Mouse (Mus musculus) heart, postnatal 4 days (tissue): ENCODE results near the gene Srsf6. TPM values are rescaled to one million over a fixed set of nuclear protein-coding genes. Genes with fewer than 3 reads are reported as not detected.

Experiments
- DNase-seq: peaks from one replicate; pipeline ENCODE4 v3.0.0; 2021
- total RNA-seq, 2 experiments: library from RNA; stranded (reverse); gene quantifications; 2 replicates each; pipeline ENCODE4 v1.2.3; 2021

Gene Srsf6
- total RNA-seq, 2 experiments from 2014 or later = 175 to 176 TPM

- no peak for DNase-seq
Measured at GRCm38 (mm10) chr2:162932706-162933105, 1.4 kb downstream of the Srsf6 start.

- DNase-seq = no peak
Measured at GRCm38 (mm10) chr2:162934421-162934820, 3.1 kb downstream of the Srsf6 start.

DNA sequence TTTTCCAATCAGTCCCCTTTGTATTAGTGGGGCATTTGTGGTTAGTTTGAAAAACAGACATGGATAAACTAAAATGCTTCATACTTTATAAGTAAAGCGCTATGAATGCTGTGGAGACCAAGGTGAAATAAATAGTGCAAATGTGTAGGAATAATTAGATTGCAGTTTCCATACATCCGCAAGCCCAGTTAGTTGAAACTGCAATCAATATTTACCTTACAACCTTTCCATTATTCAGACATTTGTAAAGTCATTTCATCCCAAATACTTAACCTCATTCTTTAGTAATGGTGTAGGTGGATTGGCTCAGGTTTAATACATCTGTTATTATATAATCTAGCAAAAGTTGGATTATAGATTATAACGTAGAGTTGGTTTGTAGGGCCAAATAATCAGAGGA, 4.4 kb downstream of the Srsf6 start:
- no peak for DNase-seq

DNA sequence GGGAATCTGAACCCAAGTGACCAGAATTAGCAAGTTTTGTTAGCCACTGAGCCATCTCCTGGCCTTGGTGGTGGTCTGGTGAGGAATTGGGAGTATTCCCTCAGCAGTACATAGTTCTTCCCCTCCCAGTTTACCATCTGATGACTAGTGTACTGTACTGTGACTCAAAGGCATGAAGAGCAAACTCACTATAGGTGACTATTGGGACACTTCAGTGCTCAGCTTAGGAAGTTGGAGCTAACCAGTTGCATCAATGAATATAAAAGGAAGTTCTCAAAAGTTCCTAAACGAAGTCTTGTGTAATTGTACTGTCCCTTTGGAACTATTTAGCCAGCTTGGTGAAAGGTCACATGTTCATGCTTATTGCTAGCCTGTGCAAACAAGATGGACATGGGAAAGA, 8.2 kb downstream of the Srsf6 start:
- no peak for DNase-seq

DNA sequence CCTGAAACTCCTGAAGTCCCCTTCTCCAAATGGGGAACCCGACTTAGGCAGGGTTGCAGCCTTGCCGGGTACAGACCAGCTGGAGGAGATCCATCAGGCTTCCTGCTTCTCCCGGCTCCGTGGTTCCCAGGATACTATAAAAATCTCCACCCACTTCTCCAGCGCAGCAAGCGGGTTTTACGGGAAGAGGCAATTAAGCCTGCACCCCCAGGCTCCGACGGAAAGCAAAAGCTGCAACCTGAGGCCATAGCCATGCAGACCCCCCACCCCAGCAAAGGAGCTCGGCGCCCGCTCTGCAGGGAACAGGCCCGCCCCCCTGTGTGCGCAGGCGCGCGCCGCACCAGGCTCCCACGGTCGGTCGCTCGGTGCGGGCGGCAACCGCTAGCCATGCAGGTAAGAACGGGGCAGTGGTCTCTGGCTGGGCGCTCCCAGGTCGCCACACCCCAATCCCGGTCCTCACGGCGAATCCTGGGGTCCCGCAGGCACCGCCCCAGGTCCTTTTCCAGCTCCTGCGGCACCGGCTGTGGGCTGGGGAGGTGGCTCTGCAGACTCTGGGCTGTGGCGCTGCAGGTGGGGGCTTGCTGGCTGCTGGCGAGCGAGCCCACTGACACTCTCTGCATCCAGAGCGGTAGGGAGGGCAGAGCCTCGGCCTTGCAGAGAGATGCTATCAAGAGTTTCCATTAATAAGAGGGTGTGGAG, 12.0 kb downstream of the Srsf6 start, which contains the start of gene L3mbtl1:
L3mbtl1 (plus strand) TSS at position 325 of the 699 bp plus-strand sequence.
- peak; percentile 30 for DNase-seq

- no peak for DNase-seq
Measured at GRCm38 (mm10) chr2:162943931-162944330, 12.6 kb downstream of the Srsf6 start.

DNA sequence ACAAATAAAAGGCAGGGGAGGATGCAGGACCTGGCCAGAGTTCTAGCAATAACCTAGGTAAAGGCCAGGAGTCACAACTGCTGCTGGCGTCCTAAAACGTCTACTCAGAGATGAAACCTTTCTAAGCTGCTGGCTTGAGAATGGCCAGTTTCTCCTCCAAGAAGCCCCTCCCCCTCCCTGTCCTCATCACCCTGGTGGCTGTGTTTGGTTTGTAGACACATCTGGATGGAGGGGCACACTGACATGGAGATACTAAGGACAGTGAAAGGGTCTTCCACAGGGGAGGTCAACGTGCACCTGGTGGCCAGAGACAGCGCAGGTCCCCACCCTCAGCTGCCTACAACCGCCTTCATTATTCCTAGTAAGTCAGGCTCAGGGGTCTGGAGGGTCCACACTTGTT, 15.6 kb downstream of the Srsf6 start:
- no peak for DNase-seq

GRCm38 (mm10) chr2:162947736-162948135, 16.4 kb downstream of the Srsf6 start:
- DNase-seq = no peak

DNA sequence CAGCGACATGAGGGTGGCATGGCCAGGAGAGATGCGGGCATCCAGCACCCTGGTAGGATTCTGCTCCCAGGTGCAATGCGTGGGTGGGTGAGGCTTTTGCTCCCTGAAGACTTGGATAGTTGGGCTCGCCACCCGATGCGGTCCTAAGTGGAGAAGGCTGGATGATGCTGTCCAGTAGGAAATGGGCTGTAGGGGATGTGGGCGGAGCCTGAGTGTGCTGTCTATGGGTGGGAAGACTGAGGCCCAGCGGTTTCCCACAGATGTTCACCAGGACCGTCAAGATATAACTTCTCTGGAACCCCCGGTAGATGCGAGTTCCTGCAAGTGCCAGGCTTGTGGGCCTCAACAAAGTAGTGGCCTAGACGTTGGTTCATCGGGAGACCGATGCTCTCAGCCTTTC, 16.9 kb downstream of the Srsf6 start:
- no peak for DNase-seq

- no peak for DNase-seq
Measured at GRCm38 (mm10) chr2:162950776-162951175, 19.4 kb downstream of the Srsf6 start.

GRCm38 (mm10) chr2:162956843-162957242, 25.5 kb downstream of the Srsf6 start:
- DNase-seq = no peak

GRCm38 (mm10) chr2:162961321-162961720, 30.0 kb downstream of the Srsf6 start:
- no peak for DNase-seq

DNA sequence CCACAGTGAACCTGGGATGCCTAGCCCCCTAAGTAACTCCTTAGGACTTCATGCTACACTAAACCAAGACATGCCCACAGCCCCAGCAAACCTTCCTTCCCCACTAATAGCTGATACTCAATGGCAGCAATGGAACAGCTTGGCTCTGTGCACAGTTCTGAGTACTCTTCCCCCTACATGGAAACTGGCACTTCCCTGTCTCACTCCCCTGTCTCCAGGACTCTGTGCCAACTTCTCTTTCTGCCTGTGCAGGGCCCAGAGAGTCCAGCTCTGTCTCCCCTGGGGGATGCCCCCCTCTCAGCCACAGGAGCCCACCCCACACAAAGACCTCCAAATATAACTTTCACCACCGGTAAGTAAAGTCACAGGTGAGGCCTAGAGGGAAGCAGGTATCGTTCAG, 35.4 kb downstream of the Srsf6 start:
- no peak for DNase-seq

DNA sequence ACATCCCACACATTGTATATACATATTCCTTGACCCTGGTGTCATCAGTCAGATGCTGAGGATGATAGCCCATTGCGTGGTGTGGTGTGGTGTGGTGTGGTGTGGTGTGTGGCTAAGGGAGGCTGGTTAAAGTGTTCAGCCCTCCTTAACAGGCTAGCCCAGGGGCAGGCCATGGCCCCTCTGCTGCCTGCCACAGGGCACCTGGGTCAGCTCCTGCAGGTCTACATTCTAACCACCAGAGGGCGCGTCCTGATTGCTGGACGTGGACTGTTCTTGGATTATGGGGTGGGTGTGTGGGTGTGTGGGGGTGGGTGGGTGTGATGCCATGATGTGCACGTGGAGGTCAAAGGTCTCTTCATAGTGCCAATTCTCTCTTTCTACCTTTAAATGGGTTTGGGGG, 37.0 kb downstream of the Srsf6 start:
- peak; percentile 66 for DNase-seq

GRCm38 (mm10) chr2:162969101-162969500, 37.8 kb downstream of the Srsf6 start:
- DNase-seq = no peak

GRCm38 (mm10) chr2:162970896-162971295, 39.6 kb downstream of the Srsf6 start:
- no peak for DNase-seq

DNA sequence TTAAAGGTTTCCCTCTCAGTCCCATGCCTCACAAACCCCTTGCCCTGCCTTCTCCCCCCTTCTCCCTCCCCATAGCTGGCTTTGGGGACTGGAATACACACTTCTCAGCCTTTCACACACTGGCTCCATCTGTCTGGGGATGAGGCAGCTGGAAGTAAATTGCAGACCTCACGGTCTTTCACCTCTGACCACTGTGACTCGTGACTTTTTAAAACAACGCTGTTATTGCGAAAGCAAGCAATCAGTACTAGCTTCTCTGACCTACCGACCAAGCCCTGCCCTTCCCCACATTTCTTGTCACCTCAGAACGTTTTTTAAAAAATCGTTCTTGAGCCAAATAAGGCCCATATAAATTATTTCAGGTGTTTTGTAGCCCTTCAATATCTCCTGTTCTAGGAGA, 41.4 kb downstream of the Srsf6 start:
- DNase-seq = no peak

- no peak for DNase-seq
Measured at GRCm38 (mm10) chr2:162973206-162973605, 41.9 kb downstream of the Srsf6 start.

DNA sequence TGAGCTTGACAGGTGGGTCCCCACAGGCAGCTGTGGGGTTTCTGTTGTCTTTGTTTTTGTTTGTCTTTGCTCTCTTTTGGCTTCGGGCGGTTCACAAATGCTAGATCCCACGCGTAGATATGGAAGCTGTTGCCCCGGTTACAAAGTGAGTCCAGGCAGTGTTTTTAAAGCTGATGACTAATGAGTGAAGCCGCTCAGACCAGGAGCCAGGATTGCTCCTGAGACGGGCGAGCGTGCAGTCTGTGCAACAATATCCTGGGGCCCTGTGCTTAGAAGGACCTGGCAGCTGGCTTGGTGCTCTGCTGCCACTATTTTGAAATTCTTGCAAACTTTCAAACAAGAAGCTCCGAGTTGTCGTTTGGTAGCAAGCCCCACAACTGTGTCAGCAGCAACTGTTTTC, 42.3 kb downstream of the Srsf6 start:
- DNase-seq = no peak

- DNase-seq = peak; percentile 44
Measured at GRCm38 (mm10) chr2:162975157-162975775, 43.9 kb downstream of the Srsf6 start.

DNA sequence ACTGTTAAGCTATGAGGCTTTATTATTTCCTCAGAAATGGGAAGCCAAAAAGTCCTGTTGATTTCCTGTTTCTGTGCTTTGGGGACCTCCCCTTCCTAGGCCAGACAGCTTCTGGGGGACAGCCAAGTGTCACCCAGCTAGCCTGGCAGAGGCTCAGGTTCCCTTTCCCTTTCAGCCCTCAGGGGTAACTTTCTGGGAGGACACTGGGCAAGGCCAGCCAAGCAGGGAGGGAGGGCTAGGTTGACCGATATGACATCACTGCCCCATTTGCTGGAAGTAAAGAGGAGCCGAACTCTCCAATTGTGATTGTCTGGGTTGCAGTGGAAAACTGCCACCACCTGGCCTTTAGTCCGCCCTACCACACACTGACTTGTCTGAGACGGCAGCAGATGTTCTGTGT, 44.7 kb downstream of the Srsf6 start:
- DNase-seq = peak; percentile 48

- DNase-seq = no peak
Measured at GRCm38 (mm10) chr2:162984381-162984780, 53.1 kb downstream of the Srsf6 start.

DNA sequence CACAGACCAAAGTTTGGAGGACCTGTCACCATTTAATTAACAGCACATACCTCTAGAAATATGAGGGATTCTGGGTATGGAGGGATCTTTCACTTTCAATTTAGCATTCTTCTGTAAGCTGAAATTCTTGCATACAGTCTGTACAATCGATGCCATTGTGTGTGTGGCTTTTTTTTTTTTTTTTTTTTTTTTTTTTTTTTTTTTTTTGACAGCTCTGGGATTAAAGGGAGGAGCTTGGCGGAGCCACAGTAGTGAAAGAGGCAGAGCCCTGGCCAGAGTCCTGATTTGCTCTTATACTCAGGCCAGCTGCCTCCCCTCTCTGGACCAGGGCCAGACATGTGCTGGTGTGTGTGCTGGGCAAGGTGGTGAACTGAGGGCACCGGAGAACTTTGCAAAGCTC, 54.6 kb downstream of the Srsf6 start:
- peak; percentile 82 for DNase-seq
